Mouse (Mus musculus): ENCODE data around the gene Kif21b. TPM values are rescaled to one million over a fixed set of nuclear protein-coding genes. Genes with fewer than 3 reads are reported as not detected.
A peak's percentile ranks its signal among the peaks of the same experiment; 100 is the strongest.

Gene Kif21b
- 49.4 and 51.7 TPM in 2 replicates for polyA plus RNA-seq (2014; fragmentation: Nextera tagmentation; extraction: Ambion mirVana)

GRCm38 (mm10) chr1:136130951-136131558, at the start of gene Kif21b:
Gene Kif21b, plus strand, starts transcription at chr1:136131389.
- Histone ChIP-seq H3K4me2 (replicated peaks) (peak within 1 kb of the TSS; percentile 76), H3K4me1 (replicated peaks; ENCODE audit: control insufficient read depth, insufficient read depth, low read length) (peaks cover 36% of the 10 kb centered on the region), H3K4me3 (replicated peaks; ENCODE audit: low read length) (peak within 1 kb of the TSS; percentile 93), H3K27me3 (ENCODE audit: control insufficient read depth, insufficient read depth, low read length) (no peaks in the 10 kb centered on the region), H3K9me3 (ENCODE audit: control insufficient read depth, low read length) (no peaks in the 10 kb centered on the region), H3K9ac (peak within 1 kb of the TSS; percentile 100), H3K36me3 (replicated peaks; ENCODE audit: control insufficient read depth, insufficient read depth) (no peaks in the 10 kb centered on the region), H3K27ac (peak within 1 kb of the TSS; percentile 96)
- WGBS, result 1% methylated on average over 38 of the region's 42 CpGs
- ATAC-seq (ENCODE audit: low FRiP score) (peak; percentile 93), DNase-seq (ENCODE audit: low spot score) (peak; percentile 92)

- Histone ChIP-seq H3K4me1 (replicated peaks; ENCODE audit: control insufficient read depth, insufficient read depth, low read length) (no peaks in the 10 kb centered on the region), H3K36me3 (replicated peaks; ENCODE audit: control insufficient read depth, insufficient read depth) (no peaks in the 10 kb centered on the region), H3K27me3 (ENCODE audit: control insufficient read depth, insufficient read depth, low read length) (no peaks in the 10 kb centered on the region), H3K4me2 (replicated peaks) (no peak overlapping the region), H3K27ac (no peak overlapping the region), H3K9me3 (ENCODE audit: control insufficient read depth, low read length) (peaks cover 5% of the 10 kb centered on the region; the same call in 1 of the 2 replicates), H3K4me3 (replicated peaks; ENCODE audit: low read length) (no peak overlapping the region), H3K9ac (no peak overlapping the region)
- WGBS, result 94% methylated on average over 3 of the region's 3 CpGs
- DNase-seq (ENCODE audit: low spot score), result no peak
- ATAC-seq (ENCODE audit: low FRiP score), result no peak
Measured at GRCm38 (mm10) chr1:136085988-136086685, 45.1 kb upstream of the Kif21b start.

GRCm38 (mm10) chr1:136089368-136090165, 41.6 kb upstream of the Kif21b start:
- ATAC-seq (ENCODE audit: low FRiP score) (no peak), DNase-seq (ENCODE audit: low spot score) (no peak)
- Histone ChIP-seq H3K27me3 (ENCODE audit: control insufficient read depth, insufficient read depth, low read length) (no peaks in the 10 kb centered on the region), H3K27ac (no peak overlapping the region), H3K4me3 (replicated peaks; ENCODE audit: low read length) (no peak overlapping the region), H3K4me2 (replicated peaks) (no peak overlapping the region), H3K9ac (no peak overlapping the region), H3K36me3 (replicated peaks; ENCODE audit: control insufficient read depth, insufficient read depth) (no peaks in the 10 kb centered on the region), H3K9me3 (ENCODE audit: control insufficient read depth, low read length) (no peaks in the 10 kb centered on the region), H3K4me1 (replicated peaks; ENCODE audit: control insufficient read depth, insufficient read depth, low read length) (no peaks in the 10 kb centered on the region)
- WGBS, result 69% methylated on average over 9 of the region's 9 CpGs

- Histone ChIP-seq H3K9ac (no peak overlapping the region), H3K36me3 (replicated peaks; ENCODE audit: control insufficient read depth, insufficient read depth) (no peaks in the 10 kb centered on the region), H3K4me2 (replicated peaks) (no peak overlapping the region), H3K4me1 (replicated peaks; ENCODE audit: control insufficient read depth, insufficient read depth, low read length) (no peaks in the 10 kb centered on the region), H3K9me3 (ENCODE audit: control insufficient read depth, low read length) (no peaks in the 10 kb centered on the region), H3K4me3 (replicated peaks; ENCODE audit: low read length) (no peak overlapping the region), H3K27me3 (ENCODE audit: control insufficient read depth, insufficient read depth, low read length) (no peaks in the 10 kb centered on the region), H3K27ac (no peak overlapping the region)
- WGBS, result 86% methylated on average over 3 of the region's 3 CpGs
- DNase-seq (ENCODE audit: low spot score) (no peak), ATAC-seq (ENCODE audit: low FRiP score) (no peak)
Measured at GRCm38 (mm10) chr1:136093726-136094125, 37.5 kb upstream of the Kif21b start.

GRCm38 (mm10) chr1:136094807-136095206, 36.4 kb upstream of the Kif21b start:
- H3K36me3 ChIP-seq (replicated peaks; ENCODE audit: control insufficient read depth, insufficient read depth), result no peaks in the 10 kb centered on the region
- H3K4me1 ChIP-seq (replicated peaks; ENCODE audit: control insufficient read depth, insufficient read depth, low read length), result no peaks in the 10 kb centered on the region
- WGBS, result 84% methylated on average over 5 of the region's 5 CpGs
- no peaks in the 10 kb centered on the region for H3K27me3 ChIP-seq (ENCODE audit: control insufficient read depth, insufficient read depth, low read length)
- H3K4me3 ChIP-seq (replicated peaks; ENCODE audit: low read length), result no peak overlapping the region
- H3K9me3 ChIP-seq (ENCODE audit: control insufficient read depth, low read length), result no peaks in the 10 kb centered on the region
- H3K9ac ChIP-seq, result no peak overlapping the region
- H3K27ac ChIP-seq, result no peak overlapping the region
- DNase-seq (ENCODE audit: low spot score), result no peak
- no peak for ATAC-seq (ENCODE audit: low FRiP score)
- H3K4me2 ChIP-seq (replicated peaks), result no peak overlapping the region

- 82% methylated on average over 4 of the region's 4 CpGs for WGBS
- H3K27ac ChIP-seq, result no peak overlapping the region
- no peaks in the 10 kb centered on the region for H3K9me3 ChIP-seq (ENCODE audit: control insufficient read depth, low read length)
- no peak overlapping the region for H3K4me3 ChIP-seq (replicated peaks; ENCODE audit: low read length)
- H3K9ac ChIP-seq, result no peak overlapping the region
- no peaks in the 10 kb centered on the region for H3K27me3 ChIP-seq (ENCODE audit: control insufficient read depth, insufficient read depth, low read length)
- peaks cover 5% of the 10 kb centered on the region for H3K4me1 ChIP-seq (replicated peaks; ENCODE audit: control insufficient read depth, insufficient read depth, low read length)
- no peaks in the 10 kb centered on the region for H3K36me3 ChIP-seq (replicated peaks; ENCODE audit: control insufficient read depth, insufficient read depth)
- H3K4me2 ChIP-seq (replicated peaks), result no peak overlapping the region
- ATAC-seq (ENCODE audit: low FRiP score), result no peak
- DNase-seq (ENCODE audit: low spot score), result no peak
Measured at GRCm38 (mm10) chr1:136102094-136102493, 29.1 kb upstream of the Kif21b start.

GRCm38 (mm10) chr1:136102551-136102950, 28.6 kb upstream of the Kif21b start:
- no peaks in the 10 kb centered on the region for H3K27me3 ChIP-seq (ENCODE audit: control insufficient read depth, insufficient read depth, low read length)
- DNase-seq (ENCODE audit: low spot score) (no peak), ATAC-seq (ENCODE audit: low FRiP score) (no peak)
- H3K36me3 ChIP-seq (replicated peaks; ENCODE audit: control insufficient read depth, insufficient read depth), result no peaks in the 10 kb centered on the region
- H3K4me3 ChIP-seq (replicated peaks; ENCODE audit: low read length), result no peak overlapping the region
- H3K4me2 ChIP-seq (replicated peaks), result no peak overlapping the region
- no peak overlapping the region for H3K9ac ChIP-seq
- H3K9me3 ChIP-seq (ENCODE audit: control insufficient read depth, low read length), result no peaks in the 10 kb centered on the region
- 60% methylated on average over 3 of the region's 3 CpGs for WGBS
- H3K27ac ChIP-seq, result no peak overlapping the region
- peaks cover 5% of the 10 kb centered on the region for H3K4me1 ChIP-seq (replicated peaks; ENCODE audit: control insufficient read depth, insufficient read depth, low read length)

GRCm38 (mm10) chr1:136102981-136103380, 28.2 kb upstream of the Kif21b start:
- no peak for DNase-seq (ENCODE audit: low spot score)
- no peaks in the 10 kb centered on the region for H3K27me3 ChIP-seq (ENCODE audit: control insufficient read depth, insufficient read depth, low read length)

GRCm38 (mm10) chr1:136103696-136104095, 27.5 kb upstream of the Kif21b start:
- Histone ChIP-seq H3K9ac (no peak overlapping the region), H3K4me1 (replicated peaks; ENCODE audit: control insufficient read depth, insufficient read depth, low read length) (peaks cover 5% of the 10 kb centered on the region), H3K27me3 (ENCODE audit: control insufficient read depth, insufficient read depth, low read length) (no peaks in the 10 kb centered on the region), H3K27ac (no peak overlapping the region), H3K4me2 (replicated peaks) (no peak overlapping the region), H3K4me3 (replicated peaks; ENCODE audit: low read length) (no peak overlapping the region), H3K36me3 (replicated peaks; ENCODE audit: control insufficient read depth, insufficient read depth) (no peaks in the 10 kb centered on the region), H3K9me3 (ENCODE audit: control insufficient read depth, low read length) (no peaks in the 10 kb centered on the region)
- ATAC-seq (ENCODE audit: low FRiP score) (no peak), DNase-seq (ENCODE audit: low spot score) (no peak)
- WGBS, result 74% methylated on average over 7 of the region's 7 CpGs

More at GRCm38 (mm10) chr1:136102981-136103380, 28.2 kb upstream of the Kif21b start:
- Histone ChIP-seq H3K4me1 (replicated peaks; ENCODE audit: control insufficient read depth, insufficient read depth, low read length) (peaks cover 5% of the 10 kb centered on the region), H3K4me2 (replicated peaks) (no peak overlapping the region), H3K27ac (no peak overlapping the region), H3K9ac (no peak overlapping the region), H3K4me3 (replicated peaks; ENCODE audit: low read length) (no peak overlapping the region), H3K9me3 (ENCODE audit: control insufficient read depth, low read length) (no peaks in the 10 kb centered on the region), H3K36me3 (replicated peaks; ENCODE audit: control insufficient read depth, insufficient read depth) (no peaks in the 10 kb centered on the region)
- 54% methylated on average over 2 of the region's 2 CpGs for WGBS
- ATAC-seq (ENCODE audit: low FRiP score), result peak; percentile 51; the same call in 1 of the 2 replicates
